Comparison of ENCODE assay signal across 21 mouse cellular contexts in genomic region chr3:8741266-8742023, GRCm38 (mm10).
"Had no signal": no experiment of that assay in that cellular context is flagged by ENCODE, and none has a peak within 500 bp of the region (broad histone marks: within the 10 kb centered on the region; RNA-seq: fewer than 3 reads in every experiment).

No protein-coding gene starts in this region.

- H3K9me3 ChIP-seq: limb, embryonic 12.5 days; limb, embryonic 15.5 days; megakaryocyte, embryonic 14.5 days; midbrain, embryonic 10.5 days; midbrain, embryonic 13.5 days; neural tube, embryonic 13.5 days; stomach, embryonic 15.5 days had no signal

- H3K4me3 ChIP-seq: limb, embryonic 12.5 days; limb, embryonic 15.5 days; megakaryocyte, embryonic 14.5 days; midbrain, embryonic 10.5 days; midbrain, embryonic 13.5 days; myocyte; neural tube, embryonic 13.5 days; stomach, embryonic 15.5 days had no signal

- H3K36me3 ChIP-seq: limb, embryonic 12.5 days; limb, embryonic 15.5 days; midbrain, embryonic 10.5 days; midbrain, embryonic 13.5 days; neural tube, embryonic 13.5 days; stomach, embryonic 15.5 days had no signal

- ATAC-seq: liver, postnatal 0 days; lung, postnatal 0 days; midbrain, embryonic 13.5 days; midbrain, embryonic 16.5 days had no signal

- H3K27ac ChIP-seq: limb, embryonic 12.5 days; limb, embryonic 15.5 days; liver, embryonic 14.5 days; macrophage; midbrain, embryonic 10.5 days; midbrain, embryonic 13.5 days; neural tube, embryonic 13.5 days; stomach, embryonic 15.5 days had no signal

- DNase-seq: kidney, adult 9 months; kidney, postnatal 10 days; kidney, postnatal 4 days; liver, postnatal 0 days; lung, embryonic 14.5 days; retina, postnatal 1 day; right cerebral cortex, postnatal 25 days; spleen, adult 18-20 months; thymus, postnatal 36 days had no signal

- H3K4me1 ChIP-seq: megakaryocyte, embryonic 14.5 days had no signal

- H3K27me3 ChIP-seq: limb, embryonic 12.5 days; limb, embryonic 15.5 days; megakaryocyte, embryonic 14.5 days; midbrain, embryonic 13.5 days; neural tube, embryonic 13.5 days; stomach, embryonic 15.5 days had no signal
